Mouse (Mus musculus): ENCODE results near the gene Slc2a3. TPM values are rescaled to one million over a fixed set of nuclear protein-coding genes. Genes with fewer than 3 reads are reported as not detected.
A peak's percentile ranks its signal among the peaks of the same experiment; 100 is the strongest.
"Not testable (repeated sequence)": the region's sequence is repeated elsewhere in the genome, so short reads cannot be mapped to it uniquely, and the experiment has no call there.

Slc2a3 gene
- polyA plus RNA-seq, 1 experiment = 88.2 TPM

DNA sequence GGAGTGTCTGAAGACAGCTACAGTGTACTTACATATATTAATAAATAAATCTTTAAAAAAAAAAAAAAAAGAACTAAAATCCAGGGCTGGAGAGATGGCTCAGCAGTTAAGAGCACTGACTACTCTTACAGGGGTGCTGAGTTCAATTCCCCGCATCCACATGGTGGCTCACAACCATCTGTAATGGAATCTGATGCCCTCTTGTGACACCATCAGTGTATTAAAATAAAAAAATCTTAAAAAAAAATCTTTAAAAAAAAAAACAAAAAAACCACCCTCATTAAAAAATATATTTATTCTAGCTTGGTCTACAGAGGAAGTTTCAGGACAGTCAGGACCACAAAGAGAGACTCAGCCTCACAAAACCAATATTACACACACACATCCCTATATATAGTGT lies 27.1 kb downstream of the Slc2a3 start:
- no peak overlapping the region for H3K27ac ChIP-seq (ENCODE audit: control insufficient read depth, insufficient read depth, low read depth, low read length, poor library complexity)
- H3K4me3 ChIP-seq (replicated peaks; ENCODE audit: control insufficient read depth, low read depth, low read length) = no peak overlapping the region
- H3K4me1 ChIP-seq (ENCODE audit: control insufficient read depth, insufficient read depth, low read length) = no peaks in the 10 kb centered on the region; the same call in 1 of the 2 replicates
- TF ChIP-seq CTCF (IDR thresholded peaks at IDR 0.05; ENCODE audit: control insufficient read depth, insufficient read depth, low read length) (no peak), POLR2A (IDR thresholded peaks at IDR 0.05; ENCODE audit: borderline replicate concordance, control insufficient read depth, low read depth, low read length) (no peak)
- 73% methylated on average over 1 of the region's 1 CpGs for WGBS

GRCm38 (mm10) chr6:122772701-122773100 lies 28.7 kb downstream of the Slc2a3 start:
- Histone ChIP-seq H3K4me1 (ENCODE audit: control insufficient read depth, insufficient read depth, low read length) (no peaks in the 10 kb centered on the region; the same call in 1 of the 2 replicates), H3K4me3 (replicated peaks; ENCODE audit: control insufficient read depth, low read depth, low read length) (no peak overlapping the region), H3K27ac (ENCODE audit: control insufficient read depth, insufficient read depth, low read depth, low read length, poor library complexity) (no peak overlapping the region)
- TF ChIP-seq POLR2A (IDR thresholded peaks at IDR 0.05; ENCODE audit: borderline replicate concordance, control insufficient read depth, low read depth, low read length) (no peak), CTCF (IDR thresholded peaks at IDR 0.05; ENCODE audit: control insufficient read depth, insufficient read depth, low read length) (no peak)
- 81% methylated on average over 6 of the region's 6 CpGs for WGBS

GRCm38 (mm10) chr6:122770760-122771315 lies 30.6 kb downstream of the Slc2a3 start:
- no peak for TF ChIP-seq POLR2A (IDR thresholded peaks at IDR 0.05; ENCODE audit: borderline replicate concordance, control insufficient read depth, low read depth, low read length)
- WGBS = 88% methylated on average over 11 of the region's 11 CpGs
- Histone ChIP-seq H3K4me1 (ENCODE audit: control insufficient read depth, insufficient read depth, low read length) (no peaks in the 10 kb centered on the region; the same call in 1 of the 2 replicates), H3K4me3 (replicated peaks; ENCODE audit: control insufficient read depth, low read depth, low read length) (no peak overlapping the region), H3K27ac (ENCODE audit: control insufficient read depth, insufficient read depth, low read depth, low read length, poor library complexity) (no peak overlapping the region)

DNA sequence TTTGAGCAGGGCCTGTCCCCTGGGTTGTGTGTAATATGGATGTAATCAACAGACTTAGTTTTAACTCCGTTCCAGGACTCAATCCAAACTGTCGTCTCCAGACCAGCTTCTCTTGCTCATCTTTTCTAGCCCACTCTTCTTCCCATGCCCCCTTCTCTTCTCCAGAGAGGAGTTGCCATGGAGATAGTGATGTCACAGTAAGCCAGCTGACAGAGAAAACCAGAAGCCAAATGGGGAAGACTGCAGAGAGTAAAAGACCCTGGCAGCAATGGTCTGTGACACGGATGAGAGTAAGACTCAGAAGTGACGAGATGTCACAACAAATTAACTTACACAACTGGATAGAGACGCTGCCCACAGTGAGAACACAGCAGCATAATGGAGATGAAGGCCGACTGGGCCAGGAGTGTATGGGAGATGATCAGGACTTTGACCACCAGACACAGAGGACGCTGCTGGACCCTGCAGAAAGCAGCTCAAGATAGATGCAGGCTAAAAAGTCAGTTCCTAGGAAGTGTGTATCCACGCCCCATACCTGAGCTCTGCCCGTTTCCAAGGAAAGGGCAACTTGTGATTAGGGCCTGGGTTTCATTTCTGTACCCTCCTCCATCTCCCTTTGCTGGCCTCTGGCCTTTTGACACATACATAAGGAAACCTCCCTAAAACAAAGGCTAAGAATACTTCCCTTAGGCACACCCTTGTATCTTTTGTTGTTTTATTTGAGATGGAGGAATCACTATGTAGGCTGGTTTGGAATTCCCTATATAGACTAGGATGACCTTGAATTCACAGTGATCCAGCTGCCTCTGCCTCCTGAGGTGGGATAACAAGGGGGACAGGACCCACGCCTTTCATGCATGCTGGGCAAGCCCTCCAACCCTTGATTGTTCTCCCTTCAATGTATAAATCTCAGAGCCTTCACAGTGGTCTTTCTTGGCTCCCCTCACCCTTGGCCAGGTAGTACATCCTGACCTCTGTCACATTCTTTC lies 31.4 kb downstream of the Slc2a3 start:
- Histone ChIP-seq H3K27ac (ENCODE audit: control insufficient read depth, insufficient read depth, low read depth, low read length, poor library complexity) (peak overlapping the region; percentile 7; the same call in 1 of the 2 replicates), H3K4me1 (ENCODE audit: control insufficient read depth, insufficient read depth, low read length) (no peaks in the 10 kb centered on the region; the same call in 1 of the 2 replicates), H3K4me3 (replicated peaks; ENCODE audit: control insufficient read depth, low read depth, low read length) (no peak overlapping the region)
- 67% methylated on average over 10 of the region's 10 CpGs for WGBS
- TF ChIP-seq CTCF (IDR thresholded peaks at IDR 0.05; ENCODE audit: control insufficient read depth, insufficient read depth, low read length) = no peak
- TF ChIP-seq POLR2A (IDR thresholded peaks at IDR 0.05; ENCODE audit: borderline replicate concordance, control insufficient read depth, low read depth, low read length) = no peak

DNA sequence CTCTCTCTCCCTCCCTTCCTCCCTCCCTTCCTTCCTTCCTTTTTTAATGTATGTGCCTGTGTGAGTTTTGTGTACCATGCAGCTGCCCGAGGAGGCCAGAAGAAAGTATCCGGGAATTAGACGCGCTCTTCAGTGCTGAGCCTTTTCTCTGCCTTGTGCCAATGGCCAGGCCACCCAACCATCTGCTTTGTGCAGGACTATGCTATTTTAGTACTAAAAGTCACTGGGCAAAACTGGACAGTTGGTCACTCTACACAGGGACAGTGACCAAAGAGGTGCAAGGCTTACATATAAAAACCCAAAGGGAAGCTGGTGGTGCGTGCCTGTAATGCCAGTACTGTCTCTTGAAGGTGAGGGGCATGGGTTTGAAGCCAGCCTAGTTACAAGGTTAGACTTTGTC lies 33.2 kb downstream of the Slc2a3 start:
- Histone ChIP-seq H3K4me1 (ENCODE audit: control insufficient read depth, insufficient read depth, low read length) (no peaks in the 10 kb centered on the region; the same call in 1 of the 2 replicates), H3K27ac (ENCODE audit: control insufficient read depth, insufficient read depth, low read depth, low read length, poor library complexity) (no peak overlapping the region), H3K4me3 (replicated peaks; ENCODE audit: control insufficient read depth, low read depth, low read length) (no peak overlapping the region)
- 72% methylated on average over 5 of the region's 5 CpGs for WGBS
- TF ChIP-seq POLR2A (IDR thresholded peaks at IDR 0.05; ENCODE audit: borderline replicate concordance, control insufficient read depth, low read depth, low read length) (no peak), CTCF (IDR thresholded peaks at IDR 0.05; ENCODE audit: control insufficient read depth, insufficient read depth, low read length) (no peak)

DNA sequence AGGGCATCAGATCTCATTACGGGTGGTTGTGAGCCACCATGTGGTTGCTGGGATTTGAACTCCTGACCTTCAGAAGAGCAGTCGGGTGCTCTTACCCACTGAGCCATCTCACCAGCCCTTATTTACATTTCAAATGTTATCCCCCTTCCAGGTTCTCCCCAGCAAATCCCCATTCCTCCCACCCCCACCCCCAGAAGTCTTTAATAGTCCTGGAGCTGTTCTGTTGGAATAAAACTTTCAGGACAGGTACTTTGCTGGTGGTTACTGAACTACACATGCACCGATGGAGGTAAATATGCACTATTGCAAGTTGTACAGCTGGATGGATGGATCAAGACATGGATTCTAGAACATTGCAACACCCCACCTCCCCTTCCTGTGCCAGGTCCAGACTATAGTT lies 34.4 kb downstream of the Slc2a3 start:
- not testable (repeated sequence) for H3K27ac ChIP-seq (ENCODE audit: control insufficient read depth, insufficient read depth, low read depth, low read length, poor library complexity); H3K4me3 ChIP-seq (replicated peaks; ENCODE audit: control insufficient read depth, low read depth, low read length); H3K4me1 ChIP-seq (ENCODE audit: control insufficient read depth, insufficient read depth, low read length)
- 61% methylated on average over 3 of the region's 3 CpGs for WGBS

GRCm38 (mm10) chr6:122766145-122766968 lies 35.1 kb downstream of the Slc2a3 start:
- H3K4me3 ChIP-seq (replicated peaks; ENCODE audit: control insufficient read depth, low read depth, low read length) = no peak overlapping the region
- TF ChIP-seq CTCF (IDR thresholded peaks at IDR 0.05; ENCODE audit: control insufficient read depth, insufficient read depth, low read length) = no peak
- no peak for TF ChIP-seq POLR2A (IDR thresholded peaks at IDR 0.05; ENCODE audit: borderline replicate concordance, control insufficient read depth, low read depth, low read length)
- WGBS = 57% methylated on average over 5 of the region's 5 CpGs
- peak overlapping the region; percentile 71; the same call in 1 of the 2 replicates for H3K27ac ChIP-seq (ENCODE audit: control insufficient read depth, insufficient read depth, low read depth, low read length, poor library complexity)
- H3K4me1 ChIP-seq (ENCODE audit: control insufficient read depth, insufficient read depth, low read length) = no peaks in the 10 kb centered on the region; the same call in 1 of the 2 replicates
